Mouse (Mus musculus) testis, adult 2 months (tissue): ENCODE data around the gene Prrxl1.

Source experiments
- CTCF ChIP-seq: fragments of 200-500 bp; IDR thresholded peaks from 2 replicates; pipeline ENCODE4 v1.5.1; 2012; ENCODE audit warnings: low read depth, mild to moderate bottlenecking, inconsistent platforms, low read length, moderate library complexity; ENCODE audit not compliant: control insufficient read depth, insufficient read depth, insufficient replicate concordance
- POLR2A ChIP-seq: fragments of 200-500 bp; IDR thresholded peaks from 2 replicates; pipeline ENCODE4 v1.6.1; 2012; ENCODE audit warnings: low read depth, mild to moderate bottlenecking, inconsistent platforms, low read length, moderate library complexity; ENCODE audit not compliant: control insufficient read depth

- no peak for TF ChIP-seq CTCF
- no peak for TF ChIP-seq POLR2A
These were observed 35.5 kb upstream of the Prrxl1 start for GRCm38 (mm10) chr14:32563661-32564060.
